Mouse (Mus musculus): ENCODE results near the gene Tm2d3. TPM values are rescaled to one million over a fixed set of nuclear protein-coding genes. Genes with fewer than 3 reads are reported as not detected.

The Tm2d3 gene
- polyA plus RNA-seq, 1 experiment from 2014 or later = 62.4 TPM

GRCm38 (mm10) chr7:65650662-65651061 lies 40.3 kb upstream of the Tm2d3 start:
- no peak overlapping the region for H3K4me3 ChIP-seq (ENCODE audit: low read depth, low read length)
- peaks cover 21% of the 10 kb centered on the region for H3K36me3 ChIP-seq (ENCODE audit: control insufficient read depth, insufficient read depth)
- WGBS = 88% methylated on average over 4 of the region's 4 CpGs
- no peaks in the 10 kb centered on the region for H3K27me3 ChIP-seq (replicated peaks; ENCODE audit: control insufficient read depth, insufficient read depth, low read length)
- no peak overlapping the region for H3K4me2 ChIP-seq (replicated peaks; ENCODE audit: low read depth)
- no peaks in the 10 kb centered on the region for H3K4me1 ChIP-seq (replicated peaks; ENCODE audit: control insufficient read depth, insufficient read depth, low read length)
- no peaks in the 10 kb centered on the region for H3K9me3 ChIP-seq (ENCODE audit: control insufficient read depth)
- no peak for ATAC-seq
- TF ChIP-seq CTCF (IDR thresholded peaks at IDR 0.05; ENCODE audit: low read depth) = no peak
- no peak overlapping the region for H3K27ac ChIP-seq (ENCODE audit: low read depth, low read length)
- no peak overlapping the region for H3K9ac ChIP-seq (ENCODE audit: low read depth, low read length)

- Histone ChIP-seq H3K4me1 (replicated peaks; ENCODE audit: control insufficient read depth, insufficient read depth, low read length) (no peaks in the 10 kb centered on the region), H3K27me3 (replicated peaks; ENCODE audit: control insufficient read depth, insufficient read depth, low read length) (no peaks in the 10 kb centered on the region), H3K27ac (ENCODE audit: low read depth, low read length) (no peak overlapping the region), H3K4me3 (ENCODE audit: low read depth, low read length) (no peak overlapping the region), H3K36me3 (ENCODE audit: control insufficient read depth, insufficient read depth) (peaks cover 14% of the 10 kb centered on the region), H3K9ac (ENCODE audit: low read depth, low read length) (no peak overlapping the region), H3K9me3 (ENCODE audit: control insufficient read depth) (no peaks in the 10 kb centered on the region), H3K4me2 (replicated peaks; ENCODE audit: low read depth) (no peak overlapping the region)
- no peak for TF ChIP-seq CTCF (IDR thresholded peaks at IDR 0.05; ENCODE audit: low read depth)
- ATAC-seq = no peak
- 91% methylated on average over 2 of the region's 2 CpGs for whole genome bisulfite sequencing
These were observed 33.4 kb upstream of the Tm2d3 start for GRCm38 (mm10) chr7:65657490-65658120.

- no peak overlapping the region for H3K4me3 ChIP-seq (ENCODE audit: low read depth, low read length)
- no peaks in the 10 kb centered on the region for H3K27me3 ChIP-seq (replicated peaks; ENCODE audit: control insufficient read depth, insufficient read depth, low read length)
- no peaks in the 10 kb centered on the region for H3K9me3 ChIP-seq (ENCODE audit: control insufficient read depth)
- no peak for ATAC-seq
- H3K4me2 ChIP-seq (replicated peaks; ENCODE audit: low read depth) = no peak overlapping the region
- peaks cover 9% of the 10 kb centered on the region for H3K36me3 ChIP-seq (ENCODE audit: control insufficient read depth, insufficient read depth)
- H3K27ac ChIP-seq (ENCODE audit: low read depth, low read length) = no peak overlapping the region
- no peaks in the 10 kb centered on the region for H3K4me1 ChIP-seq (replicated peaks; ENCODE audit: control insufficient read depth, insufficient read depth, low read length)
- H3K9ac ChIP-seq (ENCODE audit: low read depth, low read length) = no peak overlapping the region
- TF ChIP-seq CTCF (IDR thresholded peaks at IDR 0.05; ENCODE audit: low read depth) = no peak
- WGBS = 88% methylated on average over 11 of the region's 11 CpGs
These were observed 27.7 kb upstream of the Tm2d3 start for GRCm38 (mm10) chr7:65663225-65663790.

- H3K4me1 ChIP-seq (replicated peaks; ENCODE audit: control insufficient read depth, insufficient read depth, low read length) = no peaks in the 10 kb centered on the region
- no peak overlapping the region for H3K4me2 ChIP-seq (replicated peaks; ENCODE audit: low read depth)
- no peak for TF ChIP-seq CTCF (IDR thresholded peaks at IDR 0.05; ENCODE audit: low read depth)
- no peak overlapping the region for H3K27ac ChIP-seq (ENCODE audit: low read depth, low read length)
- 74% methylated on average over 14 of the region's 14 CpGs for WGBS
- H3K36me3 ChIP-seq (ENCODE audit: control insufficient read depth, insufficient read depth) = peaks cover 9% of the 10 kb centered on the region
- ATAC-seq = no peak
- H3K9me3 ChIP-seq (ENCODE audit: control insufficient read depth) = no peaks in the 10 kb centered on the region
- no peak overlapping the region for H3K9ac ChIP-seq (ENCODE audit: low read depth, low read length)
- H3K4me3 ChIP-seq (ENCODE audit: low read depth, low read length) = no peak overlapping the region
- H3K27me3 ChIP-seq (replicated peaks; ENCODE audit: control insufficient read depth, insufficient read depth, low read length) = no peaks in the 10 kb centered on the region
These were observed 27.1 kb upstream of the Tm2d3 start for GRCm38 (mm10) chr7:65663886-65664285.

- TF ChIP-seq CTCF (IDR thresholded peaks at IDR 0.05; ENCODE audit: low read depth) = no peak
- no peaks in the 10 kb centered on the region for H3K4me1 ChIP-seq (replicated peaks; ENCODE audit: control insufficient read depth, insufficient read depth, low read length)
- H3K4me3 ChIP-seq (ENCODE audit: low read depth, low read length) = no peak overlapping the region
- no peaks in the 10 kb centered on the region for H3K27me3 ChIP-seq (replicated peaks; ENCODE audit: control insufficient read depth, insufficient read depth, low read length)
- no peaks in the 10 kb centered on the region for H3K9me3 ChIP-seq (ENCODE audit: control insufficient read depth)
- no peak overlapping the region for H3K9ac ChIP-seq (ENCODE audit: low read depth, low read length)
- no peak for ATAC-seq
- H3K36me3 ChIP-seq (ENCODE audit: control insufficient read depth, insufficient read depth) = peaks cover 9% of the 10 kb centered on the region; the same call in 1 of the 2 replicates
- H3K4me2 ChIP-seq (replicated peaks; ENCODE audit: low read depth) = no peak overlapping the region
- WGBS = 93% methylated on average over 6 of the region's 6 CpGs
- H3K27ac ChIP-seq (ENCODE audit: low read depth, low read length) = no peak overlapping the region
These were observed 23.5 kb upstream of the Tm2d3 start for GRCm38 (mm10) chr7:65667491-65667890.

- no peak for TF ChIP-seq CTCF (IDR thresholded peaks at IDR 0.05; ENCODE audit: low read depth)
- peaks cover 10% of the 10 kb centered on the region for H3K36me3 ChIP-seq (ENCODE audit: control insufficient read depth, insufficient read depth)
- ATAC-seq = peak; percentile 80
- no peak overlapping the region for H3K4me2 ChIP-seq (replicated peaks; ENCODE audit: low read depth)
- H3K27ac ChIP-seq (ENCODE audit: low read depth, low read length) = no peak overlapping the region
- H3K4me3 ChIP-seq (ENCODE audit: low read depth, low read length) = no peak overlapping the region
- H3K4me1 ChIP-seq (replicated peaks; ENCODE audit: control insufficient read depth, insufficient read depth, low read length) = no peaks in the 10 kb centered on the region
- H3K27me3 ChIP-seq (replicated peaks; ENCODE audit: control insufficient read depth, insufficient read depth, low read length) = no peaks in the 10 kb centered on the region
- no peak overlapping the region for H3K9ac ChIP-seq (ENCODE audit: low read depth, low read length)
- H3K9me3 ChIP-seq (ENCODE audit: control insufficient read depth) = no peaks in the 10 kb centered on the region
- 55% methylated on average over 10 of the region's 10 CpGs for WGBS
These were observed 12.9 kb upstream of the Tm2d3 start for GRCm38 (mm10) chr7:65678050-65678449.
